Mouse (Mus musculus) bone marrow, adult 2 months (tissue): ENCODE measurements around the gene Ppm1k.

Experiments used
- CTCF ChIP-seq: fragments of 200-500 bp; IDR thresholded peaks from 2 replicates; pipeline ENCODE4 v1.5.1; 2011; ENCODE audit warnings: low read length, control low read depth; ENCODE audit not compliant: control insufficient read depth, insufficient read depth
- POLR2A ChIP-seq: fragments of 200-500 bp; IDR thresholded peaks from 2 replicates; pipeline ENCODE4 v1.6.1; 2011; ENCODE audit warnings: low read depth, mild to moderate bottlenecking, control low read depth, low read length, borderline replicate concordance; ENCODE audit not compliant: control insufficient read depth

GRCm38 (mm10) chr6:57580881-57581548 lies 45.7 kb upstream of the Ppm1k start, which contains the start of gene Herc6:
- TF ChIP-seq CTCF (no peak), POLR2A (peak; percentile 84)
